Mouse (Mus musculus): ENCODE measurements around the gene Kcnc1.

DNA sequence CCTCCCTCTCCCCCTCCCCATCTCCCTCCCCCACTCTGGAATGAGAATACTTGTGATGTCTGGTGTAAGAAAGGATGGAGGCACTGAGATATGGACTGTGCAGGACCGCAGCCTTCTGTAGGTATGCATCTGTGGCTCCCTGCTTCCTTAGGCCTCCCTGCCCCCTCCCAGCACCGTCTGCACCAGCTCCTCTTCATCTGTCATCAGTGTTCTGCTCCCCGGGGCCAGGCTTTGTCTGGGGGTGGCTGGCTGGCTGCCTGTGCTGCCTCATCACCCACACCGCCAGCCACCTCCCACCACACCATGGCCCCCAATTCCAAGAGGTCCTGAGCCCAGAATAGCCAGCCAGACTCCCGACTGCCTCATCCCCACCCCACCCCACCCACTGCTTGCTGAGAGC lies 32.1 kb upstream of the Kcnc1 start:
- no peak for TF ChIP-seq POLR2A (IDR thresholded peaks at IDR 0.05; ENCODE audit: low read depth, low read length)
- TF ChIP-seq CTCF (IDR thresholded peaks at IDR 0.05; ENCODE audit: extremely low read depth, insufficient read length, insufficient replicate concordance, low read depth, low read length) = no peak
